Mouse (Mus musculus): Measurements from ENCODE around the gene Olfr1408. TPM values are rescaled to one million over a fixed set of nuclear protein-coding genes. Genes with fewer than 3 reads are reported as not detected.

The Olfr1408 gene
- total RNA-seq (2015) = not detected in 2 replicates
- total RNA-seq (2017) = not detected in 2 replicates

- no peak for ATAC-seq (ENCODE audit: poor library complexity, severe bottlenecking)
These were observed at the start of gene Olfr1408 for GRCm38 (mm10) chr1:173137274-173137673. TSS of gene Olfr1408 (minus strand) at chr1:173137374.

- ATAC-seq (ENCODE audit: poor library complexity, severe bottlenecking) = no peak
These were observed 37.1 kb upstream of the Olfr1408 start for GRCm38 (mm10) chr1:173174154-173174842.

Other genes with a start within 250 kb of the Olfr1408 start
- gene Apcs, start 242.3 kb downstream of the Olfr1408 start, total RNA-seq (2015) = not detected in 2 replicates
- gene Apcs, start 242.3 kb downstream of the Olfr1408 start, total RNA-seq (2017) = not detected in 2 replicates
- gene Olfr16, start 187.0 kb downstream of the Olfr1408 start, total RNA-seq (2015) = not detected in 2 replicates
- gene Olfr16, start 187.0 kb downstream of the Olfr1408 start, total RNA-seq (2017) = not detected in 2 replicates
- gene Olfr1406, start 53.3 kb upstream of the Olfr1408 start, total RNA-seq (2015) = not detected in 2 replicates
- not detected in 2 replicates for gene Olfr1406, start 53.3 kb upstream of the Olfr1408 start, total RNA-seq (2017)
- not detected in 2 replicates for gene Olfr218, start 60.4 kb upstream of the Olfr1408 start, total RNA-seq (2015)
- gene Olfr218, start 60.4 kb upstream of the Olfr1408 start, total RNA-seq (2017) = not detected in 2 replicates
- gene Olfr1404, start 75.0 kb upstream of the Olfr1408 start, total RNA-seq (2015) = not detected in 2 replicates
- not detected in 2 replicates for gene Olfr1404, start 75.0 kb upstream of the Olfr1408 start, total RNA-seq (2017)
- gene Fcer1a, start 89.8 kb upstream of the Olfr1408 start, total RNA-seq (2015) = 93.0 and 93.6 TPM in 2 replicates
- 38.5 and 59.0 TPM in 2 replicates for gene Fcer1a, start 89.8 kb upstream of the Olfr1408 start, total RNA-seq (2017)
- not detected in 2 replicates for gene Olfr418, start 128.6 kb upstream of the Olfr1408 start, total RNA-seq (2015)
- gene Olfr418, start 128.6 kb upstream of the Olfr1408 start, total RNA-seq (2017) = not detected in 2 replicates
- not detected in 2 replicates for gene Mptx2, start 140.4 kb upstream of the Olfr1408 start, total RNA-seq (2015)
- not detected in 2 replicates for gene Mptx2, start 140.4 kb upstream of the Olfr1408 start, total RNA-seq (2017)
- 1.0 and 1.8 TPM in 2 replicates for gene Ackr1, start 196.4 kb upstream of the Olfr1408 start, total RNA-seq (2015)
- gene Ackr1, start 196.4 kb upstream of the Olfr1408 start, total RNA-seq (2017) = 0.40 and 1.0 TPM in 2 replicates
- gene Aim2, start 213.5 kb upstream of the Olfr1408 start, total RNA-seq (2015) = 56.4 and 68.1 TPM in 2 replicates
- gene Aim2, start 213.5 kb upstream of the Olfr1408 start, total RNA-seq (2017) = 91.8 and 109 TPM in 2 replicates
- gene Cadm3, start 230.3 kb upstream of the Olfr1408 start, total RNA-seq (2015) = 1.5 and 2.1 TPM in 2 replicates
- 0.51 and 5.2 TPM in 2 replicates for gene Cadm3, start 230.3 kb upstream of the Olfr1408 start, total RNA-seq (2017)

Data from megakaryocyte, adult 5-6 weeks (primary cell).